In genomic region chr5:115069611-115070010, GRCm38 (mm10) we compare ENCODE assay signal across 29 mouse cellular contexts. TPM values are rescaled to one million over a fixed set of nuclear protein-coding genes. Genes with fewer than 3 reads are reported as not detected.
DNase-seq lines count a peak whose midpoint lies in the region; ATAC-seq and TF ChIP-seq lines count a peak whose summit lies in the region.
"Had no signal": no experiment of that assay in that cellular context is flagged by ENCODE, and none has a peak within 500 bp of the region (broad histone marks: within the 10 kb centered on the region; RNA-seq: fewer than 3 reads in every experiment).

No protein-coding gene starts in this region.

- TF ChIP-seq POLR2A in MEL (IDR thresholded peaks at IDR 0.05; ENCODE audit: control insufficient read depth in 1 of 2, insufficient read depth in 1 of 2, low read depth in 1 of 2, low read length in 2 of 2, poor library complexity in 1 of 2), result no peak

- TF ChIP-seq RAD21 in MEL (IDR thresholded peaks at IDR 0.05; ENCODE audit: low read depth, low read length), result no peak

- ATAC-seq in liver, embryonic 11.5 days (replicated peaks; ENCODE audit: low FRiP score), result no peak
- no peak for ATAC-seq in liver, embryonic 12.5 days
- no peak for ATAC-seq in liver, postnatal 0 days
- ATAC-seq in forebrain, embryonic 11.5 days (replicated peaks; ENCODE audit: low FRiP score), result no peak
- ATAC-seq: activated CD4-positive, CD25-positive, alpha-beta regulatory T cell, adult 4 months; midbrain, embryonic 16.5 days had no signal

- H3K79me2 ChIP-seq in MEL (ENCODE audit: control insufficient read depth, insufficient read depth, low read length, poor library complexity), result peaks cover 26% of the 10 kb centered on the region

- H3K9me3 ChIP-seq in liver, embryonic 11.5 days (ENCODE audit: control insufficient read depth, low read length), result no peaks in the 10 kb centered on the region
- H3K9me3 ChIP-seq in MEL (replicated peaks; ENCODE audit: insufficient read depth, low read length), result no peaks in the 10 kb centered on the region
- no peaks in the 10 kb centered on the region for H3K9me3 ChIP-seq in liver, embryonic 12.5 days (replicated peaks)
- no peaks in the 10 kb centered on the region for H3K9me3 ChIP-seq in liver, postnatal 0 days (ENCODE audit: low read length)
- no peaks in the 10 kb centered on the region for H3K9me3 ChIP-seq in forebrain, embryonic 11.5 days (ENCODE audit: control insufficient read depth, low read length)
- H3K9me3 ChIP-seq: embryonic facial prominence, embryonic 13.5 days; forebrain, embryonic 12.5 days; limb, embryonic 13.5 days; neural tube, embryonic 12.5 days had no signal

- no peak for DNase-seq in liver, embryonic 11.5 days (ENCODE audit: low spot score)
- DNase-seq in liver (no peak), MEL (ENCODE audit: low read depth, low spot score) (no peak)
- no peak for DNase-seq in liver, postnatal 0 days
- no peak for DNase-seq in right cerebral cortex, postnatal 4 days
- DNase-seq in forebrain, embryonic 11.5 days (ENCODE audit: low spot score), result no peak
- DNase-seq in cerebellum, adult 18-20 months, result no peak
- DNase-seq: adrenal gland, postnatal 10 days; cerebellum, adult 9-10 months; gastrocnemius, postnatal 14 days; lung, embryonic 14.5 days; lung, postnatal 14 days; thymus, adult 2 months had no signal

- no peaks in the 10 kb centered on the region for H3K36me3 ChIP-seq in liver, embryonic 11.5 days (ENCODE audit: control insufficient read depth, insufficient read depth, low read length)
- peaks cover 0 to 64% of the 10 kb centered on the region in 2 experiments; a peak in 2 of 4 replicates for H3K36me3 ChIP-seq in MEL (ENCODE audit: control insufficient read depth in 1 of 2, insufficient read depth in 2 of 2, low read length in 2 of 2)
- peaks cover 12% of the 10 kb centered on the region; the same call in 1 of the 2 replicates for H3K36me3 ChIP-seq in liver, embryonic 12.5 days
- 0 out of 2 replicates have a peak, but pooled peaks cover 3% of the 10 kb centered on the region for H3K36me3 ChIP-seq in liver, postnatal 0 days (replicated peaks; ENCODE audit: insufficient read depth, low read length)
- H3K36me3 ChIP-seq in forebrain, embryonic 11.5 days (ENCODE audit: control insufficient read depth, insufficient read depth, low read length), result no peaks in the 10 kb centered on the region
- H3K36me3 ChIP-seq: forebrain, embryonic 12.5 days had no signal

- no peak overlapping the region for H3K9ac ChIP-seq in liver, embryonic 11.5 days (ENCODE audit: low read depth, low read length)
- H3K9ac ChIP-seq in MEL (ENCODE audit: control insufficient read depth, low read depth, low read length, poor library complexity, severe bottlenecking), result no peak overlapping the region
- peak overlapping the region; percentile 62; the same call in 1 of the 2 replicates for H3K9ac ChIP-seq in liver, embryonic 12.5 days
- no peak overlapping the region for H3K9ac ChIP-seq in liver, postnatal 0 days (replicated peaks)
- no peak overlapping the region for H3K9ac ChIP-seq in forebrain, embryonic 11.5 days (ENCODE audit: low read length)
- H3K9ac ChIP-seq: embryonic facial prominence, embryonic 13.5 days; forebrain, embryonic 12.5 days; hindbrain, embryonic 14.5 days; limb, embryonic 13.5 days; lung, embryonic 14.5 days; neural tube, embryonic 12.5 days had no signal

- no peak overlapping the region for H3K4me3 ChIP-seq in liver, embryonic 11.5 days (ENCODE audit: low read depth, low read length)
- H3K4me3 ChIP-seq in MEL (ENCODE audit: control insufficient read depth in 1 of 2, insufficient read depth in 1 of 2, low read depth in 2 of 2, low read length in 2 of 2), result no peak overlapping the region
- H3K4me3 ChIP-seq in liver, embryonic 12.5 days, result no peak overlapping the region
- H3K4me3 ChIP-seq in liver, postnatal 0 days (ENCODE audit: low read depth, low read length), result no peak overlapping the region
- H3K4me3 ChIP-seq in forebrain, embryonic 11.5 days (ENCODE audit: low read depth, low read length), result no peak overlapping the region
- H3K4me3 ChIP-seq: embryonic facial prominence, embryonic 13.5 days; forebrain, embryonic 12.5 days; layer of hippocampus, adult 2 months; limb, embryonic 13.5 days; neural tube, embryonic 12.5 days had no signal

- peak overlapping the region; percentile 49; the same call in 1 of the 2 replicates for H3K4me2 ChIP-seq in liver, embryonic 11.5 days
- H3K4me2 ChIP-seq in liver, embryonic 12.5 days, result peak overlapping the region; percentile 66
- no peak overlapping the region for H3K4me2 ChIP-seq in liver, postnatal 0 days (ENCODE audit: low read depth, low read length)
- no peak overlapping the region for H3K4me2 ChIP-seq in forebrain, embryonic 11.5 days (ENCODE audit: low read depth, low read length, severe bottlenecking)
- H3K4me2 ChIP-seq: embryonic facial prominence, embryonic 13.5 days; forebrain, embryonic 12.5 days; hindbrain, embryonic 14.5 days; limb, embryonic 13.5 days; lung, embryonic 14.5 days; midbrain, embryonic 11.5 days; neural tube, embryonic 12.5 days had no signal

- H3K27ac ChIP-seq in liver, embryonic 11.5 days (ENCODE audit: low read depth, low read length), result peak overlapping the region; percentile 99
- peak overlapping the region; percentile 81 for H3K27ac ChIP-seq in MEL (ENCODE audit: control insufficient read depth, low read depth, low read length)
- peak overlapping the region; percentile 96 for H3K27ac ChIP-seq in liver, embryonic 12.5 days
- peak overlapping the region; percentile 75 for H3K27ac ChIP-seq in liver, postnatal 0 days (ENCODE audit: low read depth)
- H3K27ac ChIP-seq in forebrain, embryonic 11.5 days (ENCODE audit: low read depth, low read length), result no peak overlapping the region
- H3K27ac ChIP-seq: embryonic facial prominence, embryonic 13.5 days; forebrain, embryonic 12.5 days; hindbrain, embryonic 14.5 days; neural tube, embryonic 12.5 days had no signal

- peaks cover 80% of the 10 kb centered on the region for H3K4me1 ChIP-seq in liver, embryonic 11.5 days (replicated peaks; ENCODE audit: control insufficient read depth, insufficient read depth, low read length)
- H3K4me1 ChIP-seq in MEL (ENCODE audit: control insufficient read depth in 1 of 2, insufficient read depth in 2 of 2, low read length in 2 of 2), result peaks cover 29 to 64% of the 10 kb centered on the region in 2 experiments
- H3K4me1 ChIP-seq in liver, embryonic 12.5 days, result peaks cover 96% of the 10 kb centered on the region
- H3K4me1 ChIP-seq in liver, postnatal 0 days (ENCODE audit: insufficient read depth), result peaks cover 59% of the 10 kb centered on the region
- no peaks in the 10 kb centered on the region for H3K4me1 ChIP-seq in forebrain, embryonic 11.5 days (replicated peaks; ENCODE audit: control insufficient read depth, insufficient read depth, low read length)

- TF ChIP-seq EP300 in MEL (IDR thresholded peaks at IDR 0.05; ENCODE audit: low read depth in 1 of 2, low read length in 2 of 2), result peak in 1 of 2 experiments; percentile 30; a peak in 1 of 4 replicates
- TF ChIP-seq EP300 in liver, postnatal 0 days (IDR thresholded peaks at IDR 0.05; ENCODE audit: low read depth), result no peak

- TF ChIP-seq CTCF in MEL (IDR thresholded peaks at IDR 0.05 in 2 of 3, conservative IDR thresholded peaks at IDR 0.05 in 1 of 3; ENCODE audit: control insufficient read depth in 1 of 3, insufficient read depth in 1 of 3, low read depth in 2 of 3, low read length in 3 of 3, poor library complexity in 1 of 3, severe bottlenecking in 1 of 3), result no peak
- TF ChIP-seq CTCF in liver, postnatal 0 days (IDR thresholded peaks at IDR 0.05; ENCODE audit: low read depth), result no peak

- 71% methylated on average over 3 of the region's 3 CpGs for WGBS in liver, embryonic 11.5 days
- WGBS in liver, embryonic 12.5 days (ENCODE audit: insufficient replicate concordance), result 60% methylated on average over 3 of the region's 3 CpGs
- WGBS in liver, postnatal 0 days (ENCODE audit: insufficient replicate concordance), result 61% methylated on average over 3 of the region's 3 CpGs
- WGBS in forebrain, embryonic 11.5 days, result 93% methylated on average over 3 of the region's 3 CpGs

- H3K27me3 ChIP-seq in liver, embryonic 11.5 days (replicated peaks; ENCODE audit: control insufficient read depth, insufficient read depth, low read length), result no peaks in the 10 kb centered on the region
- no peaks in the 10 kb centered on the region for H3K27me3 ChIP-seq in MEL (ENCODE audit: control insufficient read depth in 1 of 2, insufficient read depth in 2 of 2, low read length in 2 of 2)
- no peaks in the 10 kb centered on the region for H3K27me3 ChIP-seq in liver, embryonic 12.5 days (replicated peaks)
- H3K27me3 ChIP-seq in liver, postnatal 0 days (ENCODE audit: insufficient read depth, low read length), result no peaks in the 10 kb centered on the region
- H3K27me3 ChIP-seq in forebrain, embryonic 11.5 days (ENCODE audit: control insufficient read depth, insufficient read depth, low read length), result no peaks in the 10 kb centered on the region
- H3K27me3 ChIP-seq: embryonic facial prominence, embryonic 13.5 days; forebrain, embryonic 12.5 days; limb, embryonic 13.5 days; neural tube, embryonic 12.5 days had no signal

RNA-seq across cellular contexts. Expression of gene Gm10401, which starts 28.5 kb away (rescaled TPM):
- polyA plus RNA-seq in liver, embryonic 11.5 days (2014; fragmentation: Nextera tagmentation; extraction: Ambion mirVana), result 19.5 and 25.1 TPM in 2 replicates
- total RNA-seq in MEL (2012; rRNA removed), result 3.5 and 4.6 TPM in 2 replicates
- polyA plus RNA-seq in MEL (2012; ENCODE audit: insufficient read depth in 1 of 2, insufficient read length in 2 of 2, low read depth in 1 of 2, low replicate concordance in 2 of 2, missing spikeins in 1 of 2), result under 1 TPM in 1 of 2 experiments, not detected in 1; 0.56 TPM
- 12.2 and 15.1 TPM in 2 replicates for polyA plus RNA-seq in liver, embryonic 12.5 days (2016; fragmentation: Nextera tagmentation; extraction: Ambion mirVana)
- polyA plus RNA-seq in liver, postnatal 0 days (2015; fragmentation: Nextera tagmentation; extraction: Ambion mirVana), result 6.0 and 6.6 TPM in 2 replicates
- polyA plus RNA-seq in forebrain, embryonic 11.5 days (2014; fragmentation: Nextera tagmentation; extraction: Ambion mirVana), result 22.0 and 33.1 TPM in 2 replicates
- total RNA-seq: adrenal gland, postnatal 10 days; gastrocnemius, postnatal 14 days; hematopoietic stem cell, adult 5-6 weeks; layer of hippocampus, adult 2 months; layer of hippocampus, postnatal 25 days; left cerebral cortex, adult 8-10 months; left cerebral cortex, postnatal 36 days had no signal
- polyA plus RNA-seq: erythroblast, embryonic 14.5 days; kidney, adult 2 months; thymus, adult 2 months had no signal

RNA-seq across cellular contexts. Expression of gene Acads, which starts 49.5 kb away (rescaled TPM):
- 35.5 and 37.4 TPM in 2 replicates for polyA plus RNA-seq in liver, embryonic 11.5 days (2014; fragmentation: Nextera tagmentation; extraction: Ambion mirVana)
- total RNA-seq in MEL (2012; rRNA removed), result 31.9 and 35.0 TPM in 2 replicates
- polyA plus RNA-seq in MEL (2012; ENCODE audit: insufficient read depth in 1 of 2, insufficient read length in 2 of 2, low read depth in 1 of 2, low replicate concordance in 2 of 2, missing spikeins in 1 of 2), result 10 to 100 TPM in 1 of 2 experiments, not detected in 1; 56.5 TPM
- polyA plus RNA-seq in liver, embryonic 12.5 days (2016; fragmentation: Nextera tagmentation; extraction: Ambion mirVana), result 43.9 and 51.1 TPM in 2 replicates
- polyA plus RNA-seq in liver, postnatal 0 days (2015; fragmentation: Nextera tagmentation; extraction: Ambion mirVana), result 87.9 and 93.4 TPM in 2 replicates
- 30.1 and 31.5 TPM in 2 replicates for polyA plus RNA-seq in forebrain, embryonic 11.5 days (2014; fragmentation: Nextera tagmentation; extraction: Ambion mirVana)

RNA-seq across cellular contexts. Expression of gene Sppl3, which starts 58.7 kb away (rescaled TPM):
- polyA plus RNA-seq in liver, embryonic 11.5 days (2014; fragmentation: Nextera tagmentation; extraction: Ambion mirVana), result 14.8 and 17.6 TPM in 2 replicates
- total RNA-seq in MEL (2012; rRNA removed), result 25.8 and 29.5 TPM in 2 replicates
- polyA plus RNA-seq in MEL (2012; ENCODE audit: insufficient read depth in 1 of 2, insufficient read length in 2 of 2, low read depth in 1 of 2, low replicate concordance in 2 of 2, missing spikeins in 1 of 2), result 10 to 100 TPM in 1 of 2 experiments, not detected in 1; 50.9 TPM
- 19.3 and 23.7 TPM in 2 replicates for polyA plus RNA-seq in liver, embryonic 12.5 days (2016; fragmentation: Nextera tagmentation; extraction: Ambion mirVana)
- 9.2 and 11.5 TPM in 2 replicates for polyA plus RNA-seq in liver, postnatal 0 days (2015; fragmentation: Nextera tagmentation; extraction: Ambion mirVana)
- polyA plus RNA-seq in forebrain, embryonic 11.5 days (2014; fragmentation: Nextera tagmentation; extraction: Ambion mirVana), result 31.7 and 39.5 TPM in 2 replicates

Comparison
In these comparisons a context has a peak if more than half of its experiments do, and no peak if none do; other contexts are left out.
1. H3K4me2 ChIP-seq: peak in liver, embryonic 11.5 days (single experiment) and liver, embryonic 12.5 days (single experiment); none in liver, postnatal 0 days (single experiment) and forebrain, embryonic 11.5 days (single experiment).